Mouse (Mus musculus) C2C12 (cell line): ENCODE results near the gene Pdilt.

Source experiments
- CEBPB ChIP-seq: IDR thresholded peaks from one replicate; pipeline ENCODE4 v1.6.1; 2011; ENCODE audit warnings: low read depth, mild to moderate bottlenecking, control low read depth, moderate library complexity
- CTCF ChIP-seq: IDR thresholded peaks from one replicate; pipeline ENCODE4 v1.5.1; 2011; ENCODE audit not compliant: control insufficient read depth, insufficient read depth, insufficient read length
- FOSL1 ChIP-seq: IDR thresholded peaks from one replicate; pipeline ENCODE4 v1.8.0; 2011; ENCODE audit warnings: mild to moderate bottlenecking, low read length; ENCODE audit not compliant: poor library complexity, insufficient read depth, severe bottlenecking
- MAX ChIP-seq: IDR thresholded peaks from one replicate; pipeline ENCODE4 v1.6.1; 2011; ENCODE audit warnings: mild to moderate bottlenecking, control low read depth
- MYOD1 ChIP-seq: IDR thresholded peaks from one replicate; pipeline ENCODE4 v1.6.1; 2011; ENCODE audit warnings: low read depth; ENCODE audit not compliant: control insufficient read depth, insufficient read length
- MYOG ChIP-seq: IDR thresholded peaks from one replicate; pipeline ENCODE4 v1.6.1; 2011; ENCODE audit not compliant: control insufficient read depth, insufficient read length; ENCODE audit errors: extremely low read depth
- USF1 ChIP-seq: IDR thresholded peaks from one replicate; pipeline ENCODE4 v1.6.1; 2011; ENCODE audit warnings: low read depth, mild to moderate bottlenecking, control low read depth, moderate library complexity

DNA sequence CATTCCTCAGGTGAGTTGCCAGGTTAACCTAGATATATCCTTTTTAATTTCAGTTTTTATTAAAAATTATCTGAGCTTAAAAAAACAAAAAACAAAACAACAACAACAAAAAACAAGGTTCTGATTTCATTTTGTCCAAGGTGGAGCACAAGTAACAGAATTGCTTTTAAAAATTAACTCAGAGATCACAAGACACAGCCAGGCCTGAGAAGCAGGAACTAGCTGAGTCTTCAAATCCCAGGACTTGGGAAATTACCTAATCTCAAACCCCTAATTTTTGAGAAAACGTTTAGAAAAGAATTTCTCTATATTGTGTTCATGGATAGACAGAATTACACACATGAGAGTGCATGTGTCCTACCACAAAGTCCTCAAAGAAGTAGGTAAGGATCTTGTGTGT is 9.6 kb upstream of the Pdilt start:
- TF ChIP-seq CTCF (no peak), CEBPB (no peak), MAX (no peak), MYOD1 (no peak), USF1 (no peak), MYOG (no peak), FOSL1 (no peak)
